Mouse (Mus musculus): Measurements from ENCODE around the gene AC129217.1. TPM values are rescaled to one million over a fixed set of nuclear protein-coding genes. Genes with fewer than 3 reads are reported as not detected.

The AC129217.1 gene
- total RNA-seq (2021) = not detected

DNA sequence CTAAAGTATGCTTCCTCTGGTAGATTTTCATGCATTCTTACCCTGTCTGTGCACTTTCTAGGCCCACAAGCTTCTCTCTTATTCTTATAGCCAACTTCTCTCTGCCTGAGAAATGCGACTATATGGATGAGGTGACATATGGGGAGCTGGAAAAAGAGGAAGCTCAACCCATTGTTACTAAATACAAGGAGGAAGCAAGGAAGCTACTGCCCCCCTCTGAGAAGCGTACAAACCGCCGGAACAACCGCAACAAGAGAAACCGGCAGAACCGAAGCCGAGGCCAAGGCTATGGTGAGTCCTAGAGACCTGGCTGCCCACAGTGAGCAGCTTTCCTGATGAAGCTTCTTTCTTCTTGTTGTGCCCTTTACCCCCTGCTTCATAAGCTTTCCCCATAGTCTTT lies at the start of gene AC129217.1:
Gene AC129217.1, plus strand, starts transcription at position 114 of the 400 bp plus-strand sequence.
- intact Hi-C loops (cut with DNase I) = no loop called here
- DNase-seq = no peak

DNA sequence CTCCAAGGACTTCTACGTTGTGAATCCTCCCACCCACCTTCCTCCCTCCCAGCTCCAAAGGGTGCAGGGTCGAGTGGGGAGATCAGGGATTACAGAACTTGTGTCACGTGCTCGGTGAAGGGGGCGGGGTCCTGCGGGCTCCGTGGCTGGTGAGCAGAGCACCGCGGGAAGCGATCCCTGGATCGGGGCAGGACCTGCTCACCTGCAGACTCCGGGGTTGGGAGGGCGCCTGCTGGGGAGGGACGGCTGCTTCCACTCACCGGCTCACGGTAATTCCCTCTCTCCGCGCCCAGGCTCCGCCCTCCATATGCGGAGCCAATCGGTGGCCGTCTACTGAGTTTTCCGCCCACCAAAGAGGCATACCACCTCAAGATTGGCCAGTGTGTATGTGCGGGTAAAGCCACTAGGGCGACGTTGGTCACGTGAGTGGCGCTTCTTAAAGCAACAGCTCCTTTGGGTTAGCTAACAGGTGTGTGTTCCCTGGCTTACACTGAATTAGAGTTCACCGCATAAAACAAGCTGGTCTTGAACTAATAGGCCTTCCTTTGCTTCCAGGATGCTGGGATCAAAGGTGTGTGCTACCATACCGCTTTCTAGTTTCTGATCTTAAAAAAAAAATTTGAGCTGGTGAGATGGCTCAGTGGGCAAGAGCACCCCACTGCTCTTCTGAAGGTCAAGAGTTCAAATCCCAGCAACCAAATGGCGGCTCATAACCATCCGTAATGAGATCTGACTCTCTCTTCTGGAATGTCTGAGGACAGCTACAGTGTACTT lies 43.4 kb upstream of the AC129217.1 start, which contains the start of gene Taf6l:
Gene Taf6l, minus strand, starts transcription at position 410 of the 774 bp plus-strand sequence.
- peak; percentile 94 to 95 for DNase-seq
- intact Hi-C loops (cut with DNase I) = no loop called here

DNA sequence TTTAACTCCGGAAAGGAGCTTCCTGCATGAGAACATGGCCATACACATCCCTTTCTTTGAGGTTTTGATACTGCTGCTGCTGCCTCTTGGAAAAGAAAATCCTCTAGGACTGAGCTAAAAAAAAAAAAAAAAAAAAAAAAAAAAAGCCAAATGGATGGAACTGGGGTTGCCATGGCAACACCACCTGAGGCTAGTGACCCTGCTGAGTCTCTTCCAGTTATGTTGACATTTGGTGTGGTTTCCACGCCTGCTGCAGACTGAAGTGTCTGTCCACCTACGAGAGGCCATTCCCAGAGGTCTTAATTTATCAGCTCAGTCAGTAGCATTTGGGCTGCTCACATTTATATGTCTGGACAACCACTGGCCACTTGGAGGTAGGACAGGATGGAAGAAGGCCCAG lies 41.1 kb upstream of the AC129217.1 start:
- intact Hi-C loops (cut with DNase I) = no loop called here
- no peak for DNase-seq

DNA sequence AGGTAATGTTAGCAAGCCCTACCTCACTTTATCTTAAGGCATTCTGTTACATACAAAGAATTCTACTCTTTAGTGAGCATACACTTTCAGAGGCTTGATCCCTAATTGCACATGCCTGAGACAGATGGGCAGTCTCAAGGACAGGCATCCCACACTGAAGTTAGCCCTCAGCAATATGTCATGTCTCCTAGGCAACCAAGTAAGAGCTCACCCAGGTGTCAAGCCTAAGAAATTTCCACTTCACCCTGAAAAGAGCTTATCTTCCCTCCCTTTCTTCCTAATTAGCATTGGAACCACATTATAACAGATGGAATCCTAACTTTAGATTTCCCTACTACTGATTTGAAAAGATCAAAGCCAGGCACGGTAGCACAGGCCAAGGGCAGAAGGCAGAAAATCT lies 40.4 kb upstream of the AC129217.1 start:
- DNase-seq = no peak
- intact Hi-C loops (cut with DNase I) = no loop called here

DNA sequence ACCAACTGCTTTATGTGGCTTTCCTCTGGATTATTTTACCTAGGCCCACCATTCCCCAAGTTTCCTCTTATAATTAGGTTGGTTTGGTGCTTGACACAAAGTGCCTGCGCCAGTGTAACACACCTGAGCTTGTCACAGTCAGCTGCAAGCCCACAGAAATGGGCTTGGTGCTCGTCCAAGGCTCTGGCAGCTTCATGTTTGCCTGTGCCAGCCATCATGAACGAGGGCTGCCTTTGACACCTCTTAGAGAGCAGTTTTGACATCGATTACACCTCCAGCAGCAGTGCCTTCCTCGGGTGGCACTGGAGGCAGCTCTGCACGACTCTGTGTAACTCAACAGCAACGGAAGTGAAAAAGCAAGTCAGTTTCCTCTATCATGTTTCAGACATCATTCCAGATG lies 39.4 kb upstream of the AC129217.1 start:
- intact Hi-C loops (cut with DNase I) = no loop called here
- no peak for DNase-seq

DNA sequence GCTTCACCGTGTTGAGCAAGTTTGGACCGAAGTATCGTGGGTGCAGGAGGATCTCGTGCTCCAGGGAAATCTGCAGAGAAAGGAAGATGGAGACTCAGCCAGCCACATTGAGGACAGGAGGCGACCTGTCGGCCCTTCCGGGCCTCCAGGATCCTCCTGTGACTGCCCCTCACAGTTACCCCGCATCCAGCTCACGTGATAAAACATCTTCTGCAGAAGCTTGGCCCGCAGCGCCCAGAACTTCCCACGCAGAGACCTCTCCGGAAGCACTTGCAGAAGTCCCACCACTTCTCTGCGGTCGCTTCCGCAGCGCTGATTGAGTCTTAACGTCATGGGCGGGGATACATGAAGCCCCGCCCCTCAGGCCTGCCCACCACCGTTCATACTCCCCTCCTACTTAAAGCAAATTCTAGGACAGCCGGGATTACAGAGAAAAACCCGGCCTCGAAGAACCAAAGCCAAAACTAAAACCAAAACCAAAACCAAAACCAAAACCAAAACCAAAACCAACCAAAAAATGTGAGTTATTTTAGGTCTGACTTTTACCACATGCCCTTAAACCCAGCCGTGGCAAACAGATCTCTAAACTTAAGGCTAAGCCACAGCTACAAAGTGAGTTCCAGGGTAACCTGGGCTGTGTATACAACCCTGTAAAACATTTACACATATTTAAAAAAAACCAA lies 31.2 kb upstream of the AC129217.1 start, which contains the start of gene Polr2g:
Gene Polr2g, minus strand, starts transcription at position 314 of the 683 bp plus-strand sequence.
- peak; percentile 92 to 93 for DNase-seq
- intact Hi-C loops (cut with DNase I) = no loop called here

DNA sequence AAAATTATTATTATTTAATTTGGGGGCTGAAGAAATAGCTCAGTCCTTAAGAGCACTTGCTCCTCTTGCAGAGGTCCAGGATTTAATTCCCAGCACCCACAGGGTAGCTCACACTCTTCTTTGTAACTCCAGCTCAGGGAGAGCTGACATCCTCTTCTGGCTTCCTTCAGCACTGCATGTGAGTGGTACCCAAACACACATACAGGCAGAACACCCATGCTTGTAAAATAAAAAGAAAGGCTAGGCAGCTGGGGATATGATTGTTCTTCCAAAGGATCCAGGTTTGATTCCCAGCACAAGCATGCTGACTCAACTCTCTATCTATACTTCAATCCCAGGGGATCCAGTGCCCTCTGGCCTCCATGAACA lies 30.6 kb upstream of the AC129217.1 start:
- DNase-seq = no peak
- intact Hi-C loops (cut with DNase I) = no loop called here

DNA sequence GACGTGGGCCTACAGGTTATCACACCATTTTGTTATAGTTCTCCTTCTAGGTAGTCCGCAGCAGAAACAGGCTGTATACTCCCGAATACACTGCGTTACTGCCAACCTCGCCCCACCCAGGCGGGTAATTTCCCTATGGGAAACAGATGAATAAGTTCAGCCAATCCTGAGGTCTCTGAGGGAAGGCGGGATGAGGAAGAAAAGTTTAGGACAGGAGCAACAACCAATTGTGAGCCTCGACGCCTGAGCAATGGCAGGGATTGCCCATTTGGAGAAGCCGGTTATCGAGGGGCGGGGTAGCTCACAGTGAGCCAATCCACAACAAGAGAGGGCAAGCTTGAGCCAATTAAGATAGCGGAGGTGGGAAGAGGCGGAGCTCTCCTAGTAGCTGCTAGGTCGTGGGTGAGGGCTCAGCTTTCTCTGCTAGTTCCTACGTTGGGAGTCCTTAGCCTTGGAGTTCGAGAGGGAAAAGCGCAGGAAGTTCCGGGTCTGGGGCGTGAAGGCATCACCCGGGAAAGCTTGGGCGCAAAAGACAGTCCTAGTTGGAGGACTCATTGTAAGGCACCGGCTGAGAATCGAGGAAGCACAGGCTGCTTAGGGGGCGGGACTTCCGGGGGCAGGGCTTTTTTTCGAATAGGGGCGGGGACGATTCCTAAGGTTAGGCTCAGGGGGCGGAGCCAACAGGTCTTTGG lies 27.3 kb upstream of the AC129217.1 start, which contains the start of gene Zbtb3:
Gene Zbtb3, plus strand, starts transcription at position 426 of the 692 bp plus-strand sequence.
- intact Hi-C loops (cut with DNase I) = loop anchor here (2.0 to 5.0 kb wide), 2 partner anchors 17 to 45 kb away; partner anchors contain the start of genes Nxf1 and Ttc9c

DNA sequence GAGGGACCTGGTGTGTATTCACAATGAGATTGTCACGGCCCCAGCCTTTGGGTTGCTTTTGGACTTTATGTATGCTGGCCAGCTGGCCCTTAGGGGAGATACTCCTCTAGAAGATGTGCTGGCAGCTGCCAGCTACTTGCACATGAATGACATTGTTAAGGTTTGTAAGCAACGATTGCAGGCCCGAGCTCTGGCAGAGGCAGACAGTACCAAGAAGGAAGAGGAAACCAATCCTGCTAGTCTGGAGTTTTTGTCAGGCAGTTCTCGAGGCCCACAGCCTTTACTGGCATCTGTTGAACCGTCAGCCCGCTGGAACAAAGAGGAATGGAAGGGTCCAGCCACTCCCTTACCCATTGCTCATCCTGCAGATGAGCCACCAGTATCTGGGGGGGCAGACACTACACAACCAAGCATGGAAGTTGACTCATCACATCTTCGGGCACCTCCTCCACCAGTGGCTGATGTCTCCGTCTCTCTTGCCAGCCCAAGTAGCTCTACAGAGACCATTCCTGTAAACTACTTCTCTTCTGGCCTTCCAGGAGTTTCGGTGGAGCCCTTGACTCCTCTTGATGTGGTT lies 26.3 kb upstream of the AC129217.1 start:
- DNase-seq = no peak
- intact Hi-C loops (cut with DNase I) = loop anchor here (2.0 to 5.0 kb wide), 2 partner anchors 16 to 46 kb away; partner anchors contain the start of genes Nxf1 and Ttc9c

More for the DNA sequence above, 27.3 kb upstream of the AC129217.1 start, which contains the start of gene Zbtb3:
- peak; percentile 97 for DNase-seq

DNA sequence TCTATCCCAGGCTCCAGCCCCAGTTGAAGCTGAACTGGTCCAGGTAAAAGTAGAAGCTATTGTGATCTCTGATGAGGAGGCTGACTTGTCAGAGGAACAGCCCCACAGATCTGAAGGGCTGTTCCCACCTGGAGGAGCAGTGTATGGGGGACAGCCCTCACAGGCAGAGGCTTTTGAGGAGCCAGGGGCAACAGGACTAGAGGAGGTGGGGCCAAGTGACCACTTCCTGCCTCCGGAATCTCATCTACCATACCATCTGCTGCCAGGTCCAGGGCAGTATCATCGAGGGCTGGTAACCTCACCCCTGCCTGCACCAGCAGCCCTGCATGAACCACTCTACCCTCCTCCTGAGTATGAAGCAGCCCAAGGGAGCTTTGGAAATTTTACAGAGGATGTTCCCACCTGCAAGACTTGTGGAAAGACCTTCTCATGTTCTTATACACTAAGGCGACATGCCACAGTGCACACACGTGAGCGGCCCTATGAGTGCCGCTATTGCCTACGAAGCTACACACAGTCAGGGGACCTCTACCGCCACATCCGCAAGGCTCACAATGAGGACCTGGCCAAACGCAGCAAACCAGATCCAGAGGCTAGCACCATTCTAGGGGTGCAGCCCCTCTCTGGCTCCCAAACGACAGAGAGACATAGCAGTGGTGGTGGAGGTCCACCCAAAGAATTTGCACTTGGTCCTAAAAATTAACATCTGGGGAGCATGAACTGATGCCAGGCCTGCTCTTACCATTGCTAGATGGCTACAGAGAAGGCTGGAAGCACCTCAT lies 25.5 kb upstream of the AC129217.1 start:
- DNase-seq = no peak
- intact Hi-C loops (cut with DNase I) = loop anchor here (2.0 to 5.0 kb wide), 2 partner anchors 15 to 47 kb away; partner anchors contain the start of genes Nxf1 and Ttc9c

DNA sequence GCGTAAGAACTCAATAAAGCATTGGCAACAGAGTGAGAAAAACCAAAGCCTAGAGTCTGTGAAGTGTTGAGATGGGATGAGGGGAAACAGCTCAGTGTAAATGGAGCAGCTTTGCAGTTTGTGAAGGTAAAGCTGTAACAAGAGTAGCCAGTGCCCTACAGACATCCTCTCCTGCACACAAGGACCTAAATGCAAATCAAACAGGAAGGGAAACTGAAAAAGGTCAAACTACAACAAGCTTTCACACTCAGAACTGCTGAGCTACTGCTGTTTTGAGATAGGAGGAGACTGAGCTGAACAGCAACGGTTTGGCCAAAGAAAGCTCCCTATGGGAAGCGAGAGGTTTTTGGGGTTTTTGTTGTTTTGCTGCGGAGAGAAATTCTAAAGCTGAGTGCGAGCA lies 22.8 kb upstream of the AC129217.1 start:
- intact Hi-C loops (cut with DNase I) = no loop called here
- DNase-seq = no peak

DNA sequence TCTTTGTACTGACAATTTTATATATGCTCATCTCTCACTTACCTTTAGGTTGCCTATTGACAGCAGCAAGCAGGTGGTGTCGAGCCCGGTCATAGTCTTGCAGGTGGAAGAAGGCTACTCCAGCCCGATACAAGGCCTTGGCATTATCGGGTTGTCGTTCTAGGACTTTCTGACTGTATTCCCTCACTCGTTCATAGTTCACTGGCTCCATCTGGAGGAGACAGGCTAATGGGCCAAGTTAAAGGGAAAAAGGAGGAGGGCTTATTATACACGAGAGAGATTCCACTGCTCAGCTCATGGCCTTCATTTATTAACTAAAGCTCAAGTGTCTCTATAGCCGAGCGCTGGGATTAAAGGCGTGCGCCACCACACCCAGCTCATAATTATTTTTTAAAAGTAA lies 13.8 kb upstream of the AC129217.1 start:
- intact Hi-C loops (cut with DNase I) = no loop called here
- DNase-seq = no peak

DNA sequence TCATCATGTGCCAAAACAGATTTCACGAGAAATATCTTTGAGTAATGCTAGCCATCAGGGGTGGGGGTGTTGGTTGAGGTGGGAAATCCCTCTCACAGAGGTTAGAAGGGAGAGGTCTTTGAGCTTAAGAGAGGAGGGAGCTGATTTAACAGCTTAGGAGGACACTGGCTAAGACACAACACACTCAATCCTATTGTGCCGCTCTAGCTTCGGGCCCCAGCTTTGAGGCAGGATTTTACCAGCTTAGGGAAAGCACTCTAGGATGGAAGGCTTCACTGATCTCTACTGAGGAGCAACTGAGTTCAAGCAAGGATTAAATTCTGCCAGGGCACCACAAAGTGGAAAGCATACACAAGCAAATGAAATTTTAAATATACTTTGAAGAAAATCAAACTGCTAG lies 12.6 kb upstream of the AC129217.1 start:
- intact Hi-C loops (cut with DNase I) = no loop called here

DNA sequence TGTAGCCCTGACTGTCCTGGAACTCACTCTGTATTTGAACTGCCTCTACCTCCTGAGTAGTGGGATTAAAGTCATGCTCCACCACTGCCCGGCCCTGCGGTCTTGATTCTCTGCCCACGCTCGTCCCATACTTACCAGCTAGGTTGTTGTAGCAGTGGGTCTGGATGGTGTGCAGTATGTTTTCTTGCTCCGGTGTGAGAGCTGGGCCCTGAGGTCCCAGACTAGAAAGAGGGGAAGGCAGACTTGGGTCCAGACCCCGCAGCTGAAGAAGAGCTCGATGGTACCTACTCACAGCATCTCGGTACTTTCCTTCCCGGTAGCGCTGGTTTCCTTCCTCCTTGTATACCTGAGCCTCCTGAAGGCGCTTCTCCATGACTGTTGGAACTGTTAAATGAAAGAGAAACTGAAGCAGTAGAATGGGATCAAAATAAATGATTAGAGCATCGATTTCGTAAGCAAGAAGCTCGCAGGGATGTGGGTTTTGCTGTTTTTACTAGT lies 11.2 kb upstream of the AC129217.1 start:
- no peak for DNase-seq
- intact Hi-C loops (cut with DNase I) = loop anchor here (2.0 kb wide), 1 partner anchor 16 kb away; the partner anchor contains the start of gene Zbtb3

More for the DNA sequence above, 12.6 kb upstream of the AC129217.1 start:
- DNase-seq = no peak

DNA sequence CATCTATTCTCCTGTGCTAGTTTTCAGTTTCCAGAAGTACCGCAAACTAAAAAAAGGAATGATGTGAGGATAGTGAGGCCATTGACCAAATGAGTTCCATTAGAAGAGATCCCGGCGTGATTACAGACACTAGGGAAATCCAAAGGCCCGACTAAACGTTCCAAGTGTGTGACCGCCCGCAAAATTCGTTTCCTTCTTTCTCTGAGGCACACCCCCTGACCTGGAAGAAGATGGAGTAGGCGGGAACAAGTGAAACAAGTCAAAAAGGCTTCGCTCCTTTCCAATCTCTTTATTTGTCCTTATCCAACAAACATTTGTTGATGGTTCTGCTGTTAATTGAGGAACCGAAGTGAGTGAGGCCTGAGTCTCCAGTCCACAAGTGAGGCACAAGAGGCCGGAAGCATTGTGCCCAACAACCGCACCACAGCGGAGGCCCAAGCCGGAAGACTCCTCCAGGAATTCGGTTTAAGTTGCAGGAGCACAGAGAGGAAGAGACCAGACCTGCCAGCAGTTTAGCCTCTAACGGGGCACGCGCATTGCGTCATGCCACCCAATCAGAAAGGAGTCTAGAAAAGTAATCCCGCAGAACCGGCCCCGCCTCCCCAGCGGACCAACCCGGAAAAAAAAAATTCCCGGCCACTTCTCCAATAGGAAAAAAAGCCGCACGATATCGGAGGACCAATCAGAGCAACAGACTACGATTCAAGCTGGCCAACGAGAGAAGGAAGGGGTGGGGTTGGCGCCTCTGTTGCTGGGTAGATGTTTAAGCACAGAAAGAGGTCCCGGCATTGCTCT lies 10.6 kb upstream of the AC129217.1 start, which contains the start of gene Ttc9c:
Gene Ttc9c, minus strand, starts transcription at position 533 of the 795 bp plus-strand sequence.
- peak; percentile 97 to 98 for DNase-seq
- intact Hi-C loops (cut with DNase I) = loop anchor here (2.0 kb wide), 1 partner anchor 16 kb away; the partner anchor contains the start of gene Zbtb3

DNA sequence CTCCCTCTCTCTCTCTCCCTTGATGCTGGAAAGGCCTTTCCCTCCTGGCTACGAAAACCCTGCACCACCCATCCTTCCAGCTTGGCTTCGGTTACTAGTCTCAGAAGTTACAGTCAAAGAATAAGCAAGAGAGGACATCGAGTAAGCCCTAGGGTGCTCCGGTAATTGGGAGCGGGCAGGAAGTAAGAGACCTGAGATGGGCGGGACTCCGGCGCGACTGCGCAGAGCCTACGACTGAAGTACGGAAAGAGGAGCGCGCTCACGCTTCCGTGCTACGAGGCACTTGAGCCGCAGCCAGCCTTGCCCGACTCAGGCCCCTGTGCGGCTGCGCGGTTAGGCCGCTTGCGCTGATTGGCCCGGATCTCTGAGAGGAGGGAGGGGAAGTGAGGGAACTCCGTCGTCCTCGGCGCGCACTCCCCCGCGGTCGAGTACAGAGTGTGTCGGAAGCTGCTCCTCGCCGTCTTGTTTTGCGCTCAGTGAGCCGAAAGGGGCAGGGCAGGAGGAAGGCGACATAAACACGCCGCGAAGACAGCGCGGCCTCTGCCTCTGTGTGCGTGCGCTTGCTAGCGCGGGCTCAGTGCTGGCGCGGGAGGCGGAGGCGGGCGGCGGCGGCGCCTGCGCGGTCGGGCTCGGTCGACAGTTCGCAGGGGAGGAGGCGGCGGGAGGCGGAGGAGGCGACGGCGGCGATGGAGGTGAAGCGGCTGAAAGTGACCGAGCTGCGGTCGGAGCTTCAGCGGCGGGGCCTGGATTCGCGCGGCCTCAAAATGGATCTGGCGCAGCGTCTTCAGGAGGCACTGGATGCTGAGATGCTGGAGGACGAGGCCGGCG lies 9.8 kb upstream of the AC129217.1 start, which contains the start of gene Hnrnpul2:
Gene Hnrnpul2, plus strand, starts transcription at position 415 of the 828 bp plus-strand sequence.
- intact Hi-C loops (cut with DNase I) = loop anchor here (2.0 kb wide), 2 partner anchors 17 kb away; partner anchors contain the start of genes Bscl2 and Zbtb3

DNA sequence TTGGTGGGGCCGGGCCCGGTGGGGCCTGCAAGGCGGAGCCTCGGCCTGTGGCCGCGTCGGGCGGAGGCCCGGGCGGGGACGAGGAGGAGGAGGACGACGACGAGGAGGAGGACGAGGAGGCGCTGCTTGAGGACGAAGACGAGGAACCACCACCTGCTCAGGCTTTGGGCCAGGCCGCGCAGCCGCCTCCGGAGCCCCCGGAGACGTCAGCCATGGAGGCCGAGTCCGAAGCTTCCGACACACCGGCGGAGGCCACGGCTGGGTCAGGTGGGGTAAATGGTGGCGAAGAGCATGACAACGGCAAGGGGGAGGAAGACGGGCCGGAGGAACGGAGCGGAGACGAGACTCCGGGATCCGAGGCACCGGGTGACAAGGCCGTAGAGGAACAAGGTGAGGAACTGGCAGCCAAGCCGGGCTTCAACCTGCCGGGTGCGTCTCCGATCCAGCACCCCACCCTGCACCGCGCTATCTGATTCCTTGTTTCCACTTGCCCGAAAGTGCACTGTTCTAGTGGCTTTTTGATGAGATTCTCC lies 9.1 kb upstream of the AC129217.1 start:
- no peak for DNase-seq
- intact Hi-C loops (cut with DNase I) = loop anchor here (2.0 kb wide), 1 partner anchor 16 kb away; the partner anchor contains the start of gene Bscl2

More for the DNA sequence above, 9.8 kb upstream of the AC129217.1 start, which contains the start of gene Hnrnpul2:
- DNase-seq = peak; percentile 99
